In the genomic region with DNA sequence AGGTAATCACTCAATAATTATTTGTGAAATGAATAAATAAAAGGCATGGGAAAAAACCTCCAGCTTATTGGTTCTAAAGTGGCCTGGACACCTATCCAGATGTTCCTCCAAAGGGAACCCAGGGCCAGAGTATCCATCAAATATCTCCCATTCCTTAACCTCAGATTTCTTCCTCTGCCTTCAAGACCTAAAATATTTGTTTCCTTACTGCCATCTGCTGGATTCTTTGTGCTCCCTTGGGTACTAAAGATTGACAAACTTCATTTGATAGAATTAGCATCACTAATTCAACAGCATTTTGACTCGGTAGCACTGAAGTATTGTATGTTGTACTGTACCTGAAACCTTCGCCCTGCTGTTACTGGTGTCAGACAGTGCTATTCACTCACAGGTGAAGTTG, we compare ENCODE assay signal across 14 mouse cellular contexts. TPM values are rescaled to one million over a fixed set of nuclear protein-coding genes. Genes with fewer than 3 reads are reported as not detected.
DNase-seq lines count a peak whose midpoint lies in the region; TF ChIP-seq lines count a peak whose summit lies in the region.
"Had no signal": no experiment of that assay in that cellular context is flagged by ENCODE, and none has a peak within 500 bp of the region (broad histone marks: within the 10 kb centered on the region; RNA-seq: fewer than 3 reads in every experiment).

No protein-coding gene starts in this region.

- peak; percentile 55 for TF ChIP-seq CTCF in left cerebral cortex, adult 2 months (IDR thresholded peaks at IDR 0.05)

- no peak overlapping the region for H3K4me3 ChIP-seq in left cerebral cortex, adult 2 months
- H3K4me3 ChIP-seq: heart, embryonic 15.5 days; intestine, embryonic 15.5 days; limb, embryonic 12.5 days had no signal

- DNase-seq in embryo, embryonic 10.5 days (ENCODE audit: low spot score) = peak; percentile 32
- DNase-seq in embryo, embryonic 9.5 days (ENCODE audit: extremely low spot score) = no peak
- DNase-seq in left cerebral cortex, adult 2 months (ENCODE audit: extremely low spot score in 1 of 2, low spot score in 2 of 2) = no peak
- DNase-seq in left cerebral cortex, postnatal 10 days (ENCODE audit: extremely low spot score in 1 of 2, low spot score in 2 of 2) = no peak
- DNase-seq in 416B (ENCODE audit: low read depth) = peak; percentile 70
- peak; percentile 34 for DNase-seq in brain, adult 2 months (ENCODE audit: low read depth, low spot score)
- no peak for DNase-seq in right cerebral cortex, postnatal 4 days
- no peak for DNase-seq in natural killer cell, adult 2 months (ENCODE audit: low spot score in 2 of 2)
- DNase-seq: B cell, adult 2 months; layer of hippocampus, adult 9-11 months; right cerebral cortex, postnatal 25 days had no signal

- intact Hi-C loops in left cerebral cortex, adult 2 months (cut with DNase I) = loop anchor here (1.0 kb wide), 1 partner anchor 55 kb away; no protein-coding TSS in a partner anchor
- intact Hi-C loops in left cerebral cortex, postnatal 10 days (cut with DNase I) = loop anchor here (10.0 kb wide), 1 partner anchor 53 kb away; no protein-coding TSS in a partner anchor

- H3K27ac ChIP-seq in left cerebral cortex, adult 2 months = no peak overlapping the region
- H3K27ac ChIP-seq: heart, embryonic 15.5 days; intestine, embryonic 15.5 days; limb, embryonic 12.5 days had no signal

RNA-seq across cellular contexts. Expression of gene Pip5k1a, which starts 1.2 kb away (rescaled TPM):
- 10 to 100 TPM; 58.2 to 58.5 TPM for total RNA-seq in left cerebral cortex, adult 2 months (2021)
- 10 to 100 TPM; 27.8 to 29.2 TPM for total RNA-seq in left cerebral cortex, postnatal 10 days (2021)

RNA-seq across cellular contexts. Expression of gene Vps72, which starts 2.9 kb away (rescaled TPM):
- total RNA-seq in left cerebral cortex, adult 2 months (2021) = 10 to 100 TPM; 42.1 to 43.1 TPM
- 10 to 100 TPM; 41.6 to 43.7 TPM for total RNA-seq in left cerebral cortex, postnatal 10 days (2021)

RNA-seq across cellular contexts. Expression of gene Tmod4, which starts 16.4 kb away (rescaled TPM):
- total RNA-seq in left cerebral cortex, adult 2 months (2021) = under 1 TPM in 1 of 2 experiments, not detected in 1; 0.82 TPM
- under 1 TPM; 0.81 to 0.83 TPM for total RNA-seq in left cerebral cortex, postnatal 10 days (2021)

RNA-seq across cellular contexts. Expression of gene Scnm1, which starts 25.9 kb away (rescaled TPM):
- 10 to 100 TPM; 45.6 to 49.7 TPM for total RNA-seq in left cerebral cortex, adult 2 months (2021)
- total RNA-seq in left cerebral cortex, postnatal 10 days (2021) = 10 to 100 TPM; 30.5 to 36.6 TPM

RNA-seq across cellular contexts. Expression of gene Lysmd1, which starts 26.0 kb away (rescaled TPM):
- 10 to 100 TPM; 13.5 to 16.1 TPM for total RNA-seq in left cerebral cortex, adult 2 months (2021)
- total RNA-seq in left cerebral cortex, postnatal 10 days (2021) = 10 to 100 TPM; 23.2 to 23.5 TPM

Comparison
In these comparisons a context has a peak if more than half of its experiments do, and no peak if none do; other contexts are left out.
1. DNase-seq: peak in embryo, embryonic 10.5 days (single experiment), 416B (single experiment) and brain, adult 2 months (single experiment); none in embryo, embryonic 9.5 days (single experiment), left cerebral cortex, adult 2 months (0 of 2), left cerebral cortex, postnatal 10 days (0 of 2), right cerebral cortex, postnatal 4 days (single experiment) and natural killer cell, adult 2 months (0 of 2).